Mouse (Mus musculus) cortical plate, adult 2 months (tissue): ENCODE data around the gene Rpl34.

Experiments
- CTCF ChIP-seq: fragments of 200-500 bp; IDR thresholded peaks from 2 replicates; pipeline ENCODE4 v1.5.1; 2011; ENCODE audit warnings: mild to moderate bottlenecking, control low read depth, low read length; ENCODE audit not compliant: insufficient read depth; ENCODE audit errors: extremely low read depth
- POLR2A ChIP-seq: fragments of 200-500 bp; IDR thresholded peaks from 2 replicates; pipeline ENCODE4 v1.6.1; 2011; ENCODE audit warnings: mild to moderate bottlenecking, low read length, control low read depth; ENCODE audit not compliant: insufficient read depth; ENCODE audit errors: extremely low read depth

GRCm38 (mm10) chr3:130737652-130738361 is 7.6 kb upstream of the Rpl34 start:
- TF ChIP-seq CTCF (no peak), POLR2A (no peak)
